Mouse (Mus musculus): ENCODE measurements around the gene Bdh1. TPM values are rescaled to one million over a fixed set of nuclear protein-coding genes. Genes with fewer than 3 reads are reported as not detected.
A peak's percentile ranks its signal among the peaks of the same experiment; 100 is the strongest.

The Bdh1 gene
- polyA plus RNA-seq, 1 experiment from 2014 or later, result 98.2 TPM

- Histone ChIP-seq H3K4me3 (replicated peaks; ENCODE audit: low read length) (no peak overlapping the region), H3K27me3 (ENCODE audit: control insufficient read depth, insufficient read depth, low read length) (no peaks in the 10 kb centered on the region), H3K36me3 (ENCODE audit: control insufficient read depth, insufficient read depth, low read length) (no peaks in the 10 kb centered on the region), H3K9me3 (replicated peaks; ENCODE audit: control insufficient read depth, low read length) (no peaks in the 10 kb centered on the region), H3K9ac (ENCODE audit: low read length) (no peak overlapping the region), H3K4me2 (ENCODE audit: low read depth, low read length) (no peak overlapping the region), H3K27ac (ENCODE audit: low read length) (peak overlapping the region; percentile 49; the same call in 1 of the 2 replicates), H3K4me1 (ENCODE audit: control insufficient read depth, insufficient read depth, low read length) (peaks cover 21% of the 10 kb centered on the region)
- WGBS, result 80% methylated on average over 4 of the region's 4 CpGs
- no peak for ATAC-seq (ENCODE audit: insufficient read depth, low FRiP score)
Observed at GRCm38 (mm10) chr16:31454013-31454412, 31.9 kb downstream of the Bdh1 start.

GRCm38 (mm10) chr16:31455276-31456045 is 33.4 kb downstream of the Bdh1 start:
- H3K36me3 ChIP-seq (ENCODE audit: control insufficient read depth, insufficient read depth, low read length), result no peaks in the 10 kb centered on the region
- no peaks in the 10 kb centered on the region for H3K27me3 ChIP-seq (ENCODE audit: control insufficient read depth, insufficient read depth, low read length)
- peaks cover 27% of the 10 kb centered on the region for H3K4me1 ChIP-seq (ENCODE audit: control insufficient read depth, insufficient read depth, low read length)
- H3K27ac ChIP-seq (ENCODE audit: low read length), result peak overlapping the region; percentile 73
- peak overlapping the region; percentile 33 for H3K4me2 ChIP-seq (ENCODE audit: low read depth, low read length)
- peak overlapping the region; percentile 34; the same call in 1 of the 2 replicates for H3K9ac ChIP-seq (ENCODE audit: low read length)
- 51% methylated on average over 21 of the region's 21 CpGs for WGBS
- H3K9me3 ChIP-seq (replicated peaks; ENCODE audit: control insufficient read depth, low read length), result no peaks in the 10 kb centered on the region
- H3K4me3 ChIP-seq (replicated peaks; ENCODE audit: low read length), result no peak overlapping the region
- ATAC-seq (ENCODE audit: insufficient read depth, low FRiP score), result peak; percentile 66; the same call in 1 of the 2 replicates

GRCm38 (mm10) chr16:31458229-31458918 is 36.3 kb downstream of the Bdh1 start:
- peak overlapping the region; percentile 42 for H3K4me3 ChIP-seq (replicated peaks; ENCODE audit: low read length)
- H3K4me2 ChIP-seq (ENCODE audit: low read depth, low read length), result peak overlapping the region; percentile 69
- no peaks in the 10 kb centered on the region for H3K27me3 ChIP-seq (ENCODE audit: control insufficient read depth, insufficient read depth, low read length)
- no peaks in the 10 kb centered on the region for H3K9me3 ChIP-seq (replicated peaks; ENCODE audit: control insufficient read depth, low read length)
- peak overlapping the region; percentile 74 for H3K9ac ChIP-seq (ENCODE audit: low read length)
- 3% methylated on average over 17 of the region's 17 CpGs for WGBS
- peaks cover 21% of the 10 kb centered on the region for H3K4me1 ChIP-seq (ENCODE audit: control insufficient read depth, insufficient read depth, low read length)
- no peak for ATAC-seq (ENCODE audit: insufficient read depth, low FRiP score)
- H3K36me3 ChIP-seq (ENCODE audit: control insufficient read depth, insufficient read depth, low read length), result no peaks in the 10 kb centered on the region
- H3K27ac ChIP-seq (ENCODE audit: low read length), result peak overlapping the region; percentile 34; the same call in 1 of the 2 replicates

GRCm38 (mm10) chr16:31459968-31460461 is 37.9 kb downstream of the Bdh1 start:
- Histone ChIP-seq H3K4me1 (ENCODE audit: control insufficient read depth, insufficient read depth, low read length) (peaks cover 11% of the 10 kb centered on the region), H3K27ac (ENCODE audit: low read length) (peak overlapping the region; percentile 60), H3K36me3 (ENCODE audit: control insufficient read depth, insufficient read depth, low read length) (no peaks in the 10 kb centered on the region), H3K9ac (ENCODE audit: low read length) (no peak overlapping the region), H3K4me2 (ENCODE audit: low read depth, low read length) (peak overlapping the region; percentile 11; the same call in 1 of the 2 replicates), H3K4me3 (replicated peaks; ENCODE audit: low read length) (no peak overlapping the region), H3K27me3 (ENCODE audit: control insufficient read depth, insufficient read depth, low read length) (no peaks in the 10 kb centered on the region), H3K9me3 (replicated peaks; ENCODE audit: control insufficient read depth, low read length) (no peaks in the 10 kb centered on the region)
- ATAC-seq (ENCODE audit: insufficient read depth, low FRiP score), result peak; percentile 80
- 31% methylated on average over 10 of the region's 10 CpGs for WGBS

GRCm38 (mm10) chr16:31460506-31460905 is 38.4 kb downstream of the Bdh1 start:
- WGBS, result 52% methylated on average over 13 of the region's 13 CpGs
- H3K9me3 ChIP-seq (replicated peaks; ENCODE audit: control insufficient read depth, low read length), result no peaks in the 10 kb centered on the region
- H3K4me1 ChIP-seq (ENCODE audit: control insufficient read depth, insufficient read depth, low read length), result peaks cover 8% of the 10 kb centered on the region
- H3K9ac ChIP-seq (ENCODE audit: low read length), result no peak overlapping the region
- ATAC-seq (ENCODE audit: insufficient read depth, low FRiP score), result no peak
- H3K27me3 ChIP-seq (ENCODE audit: control insufficient read depth, insufficient read depth, low read length), result no peaks in the 10 kb centered on the region
- H3K4me2 ChIP-seq (ENCODE audit: low read depth, low read length), result peak overlapping the region; percentile 11; the same call in 1 of the 2 replicates
- no peaks in the 10 kb centered on the region for H3K36me3 ChIP-seq (ENCODE audit: control insufficient read depth, insufficient read depth, low read length)
- H3K4me3 ChIP-seq (replicated peaks; ENCODE audit: low read length), result no peak overlapping the region
- H3K27ac ChIP-seq (ENCODE audit: low read length), result peak overlapping the region; percentile 60; the same call in 1 of the 2 replicates

GRCm38 (mm10) chr16:31461046-31461445 is 39.0 kb downstream of the Bdh1 start:
- 66% methylated on average over 5 of the region's 5 CpGs for WGBS
- Histone ChIP-seq H3K27ac (ENCODE audit: low read length) (no peak overlapping the region), H3K9ac (ENCODE audit: low read length) (no peak overlapping the region), H3K4me2 (ENCODE audit: low read depth, low read length) (no peak overlapping the region), H3K4me3 (replicated peaks; ENCODE audit: low read length) (no peak overlapping the region), H3K9me3 (replicated peaks; ENCODE audit: control insufficient read depth, low read length) (no peaks in the 10 kb centered on the region), H3K4me1 (ENCODE audit: control insufficient read depth, insufficient read depth, low read length) (peaks cover 8% of the 10 kb centered on the region), H3K27me3 (ENCODE audit: control insufficient read depth, insufficient read depth, low read length) (no peaks in the 10 kb centered on the region), H3K36me3 (ENCODE audit: control insufficient read depth, insufficient read depth, low read length) (no peaks in the 10 kb centered on the region)
- ATAC-seq (ENCODE audit: insufficient read depth, low FRiP score), result no peak

GRCm38 (mm10) chr16:31462113-31462687 is 40.1 kb downstream of the Bdh1 start:
- no peak overlapping the region for H3K27ac ChIP-seq (ENCODE audit: low read length)
- H3K36me3 ChIP-seq (ENCODE audit: control insufficient read depth, insufficient read depth, low read length), result no peaks in the 10 kb centered on the region
- no peak overlapping the region for H3K4me2 ChIP-seq (ENCODE audit: low read depth, low read length)
- WGBS, result 23% methylated on average over 12 of the region's 12 CpGs
- no peak overlapping the region for H3K4me3 ChIP-seq (replicated peaks; ENCODE audit: low read length)
- H3K4me1 ChIP-seq (ENCODE audit: control insufficient read depth, insufficient read depth, low read length), result peaks cover 8% of the 10 kb centered on the region
- no peaks in the 10 kb centered on the region for H3K9me3 ChIP-seq (replicated peaks; ENCODE audit: control insufficient read depth, low read length)
- H3K27me3 ChIP-seq (ENCODE audit: control insufficient read depth, insufficient read depth, low read length), result no peaks in the 10 kb centered on the region
- no peak overlapping the region for H3K9ac ChIP-seq (ENCODE audit: low read length)
- ATAC-seq (ENCODE audit: insufficient read depth, low FRiP score), result no peak

GRCm38 (mm10) chr16:31464953-31465352 is 42.9 kb downstream of the Bdh1 start:
- Histone ChIP-seq H3K36me3 (ENCODE audit: control insufficient read depth, insufficient read depth, low read length) (no peaks in the 10 kb centered on the region), H3K4me1 (ENCODE audit: control insufficient read depth, insufficient read depth, low read length) (peaks cover 2% of the 10 kb centered on the region; the same call in 1 of the 2 replicates), H3K4me2 (ENCODE audit: low read depth, low read length) (no peak overlapping the region), H3K27me3 (ENCODE audit: control insufficient read depth, insufficient read depth, low read length) (no peaks in the 10 kb centered on the region), H3K9ac (ENCODE audit: low read length) (no peak overlapping the region), H3K27ac (ENCODE audit: low read length) (no peak overlapping the region), H3K4me3 (replicated peaks; ENCODE audit: low read length) (no peak overlapping the region), H3K9me3 (replicated peaks; ENCODE audit: control insufficient read depth, low read length) (no peaks in the 10 kb centered on the region)
- ATAC-seq (ENCODE audit: insufficient read depth, low FRiP score), result peak; percentile 41; the same call in 1 of the 2 replicates
- 78% methylated on average over 5 of the region's 5 CpGs for WGBS
